Mouse (Mus musculus) bone marrow, adult 2 months (tissue): Measurements from ENCODE around the gene Ssbp2.

Source experiments
- CTCF ChIP-seq: fragments of 200-500 bp; IDR thresholded peaks from 2 replicates; pipeline ENCODE4 v1.5.1; 2011; ENCODE audit warnings: low read length, control low read depth; ENCODE audit not compliant: control insufficient read depth, insufficient read depth
- POLR2A ChIP-seq: fragments of 200-500 bp; IDR thresholded peaks from 2 replicates; pipeline ENCODE4 v1.6.1; 2011; ENCODE audit warnings: low read depth, mild to moderate bottlenecking, control low read depth, low read length, borderline replicate concordance; ENCODE audit not compliant: control insufficient read depth

- no peak for TF ChIP-seq POLR2A
- TF ChIP-seq CTCF = no peak
Measured at GRCm38 (mm10) chr13:91697011-91697410, 236.9 kb downstream of the Ssbp2 start.
